Mouse (Mus musculus) CD8-positive naive resting alpha-beta T cell, adult 2 months (primary cell): ENCODE results near the gene Adad2.

Experiments
- DNase-seq, 2 experiments: peaks; one replicate each; pipeline ENCODE4 v3.0.0; 2022; ENCODE audit warnings: low read depth in 2 of 2, low spot score in 2 of 2

Gene Adad2

DNA sequence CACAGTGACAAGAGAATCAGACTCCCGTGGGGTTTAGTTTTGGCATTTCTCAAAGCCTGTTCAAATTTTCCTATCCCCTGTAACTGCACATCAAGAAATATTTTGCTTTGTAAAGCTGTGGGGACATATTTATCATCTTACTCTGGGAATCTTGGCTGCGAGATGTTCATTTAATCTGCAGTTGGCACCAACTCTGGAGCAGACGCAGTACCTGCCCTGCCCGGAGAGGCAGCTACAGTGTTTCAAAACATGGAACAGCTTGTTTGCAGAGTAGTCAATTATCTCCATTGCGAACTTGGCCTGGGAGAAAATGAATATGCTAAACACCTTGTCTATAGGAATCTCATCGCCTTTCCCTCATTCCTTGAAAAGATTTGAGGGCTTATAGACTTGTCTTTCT lies 25.7 kb downstream of the Adad2 start:
- DNase-seq, result no peak

DNA sequence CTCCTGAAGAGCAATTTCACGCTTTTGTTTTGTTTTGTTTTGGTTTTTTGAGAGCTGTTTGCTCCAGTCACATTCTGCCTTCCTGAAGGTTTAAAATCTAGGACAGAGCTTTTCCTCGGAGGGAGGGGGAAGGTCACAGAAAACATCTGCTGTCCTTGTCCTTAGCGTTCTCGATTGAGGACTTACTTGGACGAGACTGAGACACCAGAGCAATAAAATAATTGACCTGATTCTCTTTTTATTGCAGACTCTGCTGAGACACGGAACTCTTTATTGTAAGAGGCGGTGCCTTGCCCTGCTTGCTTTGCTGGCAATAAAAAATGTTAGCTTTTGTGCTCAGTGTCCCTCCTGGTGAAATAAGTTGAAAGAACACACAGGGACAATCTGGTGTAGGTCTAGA lies 27.3 kb downstream of the Adad2 start:
- no peak for DNase-seq

DNA sequence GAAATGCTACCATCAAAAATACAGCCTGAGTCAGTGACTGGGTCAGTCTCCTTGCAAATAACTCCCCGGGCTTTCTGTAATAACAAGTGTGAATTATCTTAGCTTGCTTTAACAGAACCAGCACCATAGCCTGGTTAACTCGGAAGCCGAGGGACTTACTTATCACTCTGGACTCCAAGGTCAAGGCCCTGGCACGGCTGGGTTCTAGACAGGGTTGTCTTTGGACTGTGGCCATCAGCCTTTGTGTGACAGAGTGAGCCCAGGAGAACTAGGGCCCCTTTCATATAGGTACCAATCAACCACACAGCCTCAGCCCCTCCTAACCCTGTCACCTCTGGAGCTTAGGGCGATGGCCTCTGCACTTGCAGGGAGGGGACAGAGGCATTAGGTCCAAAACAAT lies 28.5 kb downstream of the Adad2 start:
- no peak for DNase-seq

DNA sequence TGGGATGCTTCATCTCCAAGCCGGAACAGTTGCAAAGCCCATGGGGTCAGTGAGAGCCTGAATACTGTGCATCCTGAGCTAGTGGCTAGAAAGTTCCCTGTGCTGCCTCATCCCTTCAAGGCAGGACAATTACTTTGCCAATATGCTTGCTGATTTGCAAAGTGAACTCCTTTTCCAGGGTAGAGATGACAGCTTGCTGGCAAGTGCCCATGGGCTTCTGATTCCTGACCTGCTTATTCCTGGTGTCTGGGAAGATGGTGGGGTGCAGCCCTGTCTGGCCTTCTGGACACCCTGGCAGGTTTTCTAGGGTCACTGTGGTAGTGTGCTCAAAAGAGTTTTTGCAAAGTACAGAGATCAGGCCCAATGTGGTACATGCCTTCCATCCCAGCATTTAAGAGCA lies 30.4 kb downstream of the Adad2 start:
- no peak for DNase-seq

DNA sequence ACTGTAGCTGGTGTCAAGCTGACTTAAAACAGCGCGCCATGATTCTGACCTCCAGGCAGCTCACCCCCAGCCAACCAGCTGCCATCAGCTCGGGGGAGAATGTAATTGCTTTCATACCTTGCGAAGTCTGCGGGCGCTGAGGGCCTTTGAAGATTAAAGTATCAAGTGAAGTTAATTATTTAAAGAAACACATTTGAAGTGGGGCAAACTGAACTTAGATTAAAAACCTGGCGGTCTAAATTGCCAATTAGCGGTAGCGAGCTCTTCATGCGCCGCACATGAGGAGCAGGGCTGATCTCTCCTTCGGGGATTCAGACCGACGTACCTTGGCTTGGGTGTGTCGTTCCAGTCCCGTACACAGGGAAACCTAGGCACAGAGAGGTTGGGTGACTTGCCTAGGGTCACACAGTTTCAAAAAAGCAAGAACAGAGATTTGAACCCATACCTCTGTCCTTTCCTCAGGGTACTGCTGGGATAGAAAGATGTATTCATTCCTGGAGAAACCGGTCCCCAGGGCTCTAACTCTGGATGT lies 31.9 kb downstream of the Adad2 start:
- DNase-seq, result no peak

DNA sequence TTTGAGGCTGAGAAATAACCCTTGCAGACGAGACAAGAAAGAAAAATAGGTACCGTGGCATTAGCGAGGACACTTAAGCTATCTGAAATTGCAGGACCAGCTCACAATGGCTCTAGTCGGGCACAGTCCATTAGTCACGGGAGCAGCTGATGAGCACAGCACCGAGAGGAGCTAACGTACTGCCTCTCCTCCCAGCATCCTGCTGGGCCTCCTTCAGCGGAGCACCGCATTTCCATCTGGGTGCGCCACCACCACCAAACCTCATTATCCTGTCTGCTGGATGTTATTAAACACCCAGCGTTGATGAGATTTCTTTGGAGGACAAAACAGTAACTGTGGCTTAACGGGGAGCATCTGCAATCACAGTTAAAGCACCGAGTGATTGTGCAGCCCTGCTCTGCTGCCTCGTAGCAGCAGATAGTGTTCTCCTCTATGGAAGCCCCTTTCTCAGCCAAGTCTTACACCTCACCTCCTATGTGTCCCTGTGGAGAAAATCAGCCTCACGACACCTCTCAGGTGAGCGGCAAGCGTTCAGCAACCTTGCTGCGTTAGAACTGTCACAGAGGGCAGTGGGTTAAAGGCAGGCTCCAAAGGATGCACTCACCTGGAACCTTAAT lies 32.5 kb downstream of the Adad2 start:
- no peak for DNase-seq

DNA sequence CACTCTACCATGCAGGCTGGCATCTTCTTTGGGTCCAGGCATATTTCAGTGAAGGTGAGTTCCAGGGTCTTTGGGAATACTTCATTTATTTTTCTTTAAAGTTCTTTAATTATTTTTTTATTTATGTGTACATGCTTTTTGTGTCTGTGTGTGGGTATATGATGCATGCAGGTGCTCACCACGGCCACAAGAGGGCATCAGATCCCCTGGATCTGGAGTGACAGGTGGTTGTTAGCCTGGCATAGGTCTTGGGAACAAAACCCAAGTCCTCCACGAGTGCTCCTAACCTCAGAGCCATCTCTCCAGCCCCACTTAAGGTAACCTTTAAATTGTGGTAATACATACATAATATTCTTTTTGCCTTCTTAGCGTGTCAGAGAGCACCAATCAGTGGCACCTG lies 33.6 kb downstream of the Adad2 start:
- DNase-seq, result no peak

DNA sequence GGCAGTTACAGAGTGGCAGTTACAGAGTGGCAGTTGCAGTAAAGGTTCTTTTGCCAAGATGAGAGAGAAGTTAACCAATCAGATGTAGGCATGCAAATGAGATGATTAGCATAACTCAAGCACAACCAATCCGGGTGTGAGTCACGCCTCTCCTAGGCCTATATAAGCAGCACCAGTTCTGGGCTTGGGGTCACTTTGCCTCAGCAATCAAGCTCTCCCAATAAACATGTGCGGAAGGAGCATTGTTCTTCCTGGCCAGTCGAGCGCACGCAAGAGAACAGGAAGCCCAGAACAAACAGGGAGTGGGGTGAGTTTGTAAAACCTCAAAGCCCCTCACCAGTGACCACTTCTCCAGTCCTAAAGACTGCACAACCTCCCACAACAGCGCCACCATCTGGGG lies 34.3 kb downstream of the Adad2 start:
- no peak for DNase-seq

DNA sequence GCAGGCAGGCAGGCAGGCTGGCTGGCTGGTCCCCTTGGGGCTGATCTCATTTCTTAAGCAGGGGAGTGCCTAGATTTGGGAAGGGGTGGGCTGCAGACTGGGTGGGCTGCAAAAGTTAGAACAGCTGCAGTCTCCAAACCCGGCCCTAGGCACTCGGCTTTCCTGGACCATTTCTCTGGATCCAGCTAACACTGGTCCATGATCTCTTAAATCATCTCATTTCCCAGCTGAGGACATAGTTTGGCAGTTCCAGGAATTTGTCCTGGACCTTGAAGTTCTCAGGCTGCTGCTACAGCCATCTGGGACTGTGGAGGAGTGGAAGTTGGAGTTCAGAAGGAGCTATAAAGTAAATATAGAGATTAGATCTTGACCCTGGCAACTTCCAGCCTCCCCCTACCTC lies 38.8 kb downstream of the Adad2 start:
- no peak for DNase-seq

DNA sequence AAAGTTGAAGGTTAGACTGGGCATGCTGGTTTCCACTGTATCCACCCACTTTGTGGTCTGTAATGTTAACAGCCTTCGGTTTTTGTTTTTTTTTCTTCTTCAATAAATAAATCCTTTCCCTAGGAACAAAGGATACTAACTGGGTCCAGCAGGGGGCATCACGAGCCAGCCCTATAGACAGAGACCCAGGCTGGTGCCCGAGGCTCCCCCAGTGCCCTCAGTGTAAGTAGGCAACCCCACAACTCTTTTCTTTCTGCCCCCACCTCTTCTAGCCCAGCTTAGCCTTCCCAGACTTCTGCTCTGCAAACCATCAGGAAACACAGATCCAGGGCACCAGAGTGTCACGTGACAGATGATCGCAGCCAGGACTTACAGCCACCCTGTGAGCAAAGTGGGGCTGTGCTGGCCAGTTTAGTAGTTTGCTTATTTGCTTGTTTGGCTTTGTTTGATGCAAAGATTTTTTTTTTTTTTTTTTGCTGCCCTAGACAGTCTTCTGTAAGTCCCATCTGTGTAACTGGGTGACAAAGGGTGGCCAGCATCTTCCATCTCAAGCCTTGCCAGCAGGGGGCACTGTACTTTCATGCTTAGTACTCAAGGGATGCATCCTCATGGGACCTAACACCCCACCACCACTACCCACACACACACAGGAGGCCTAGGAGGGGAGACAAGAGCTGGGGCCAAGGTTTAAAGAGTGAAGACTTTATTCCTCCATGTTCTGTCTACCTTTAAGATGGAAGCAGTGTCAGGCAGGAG lies 44.3 kb downstream of the Adad2 start:
- no peak for DNase-seq

DNA sequence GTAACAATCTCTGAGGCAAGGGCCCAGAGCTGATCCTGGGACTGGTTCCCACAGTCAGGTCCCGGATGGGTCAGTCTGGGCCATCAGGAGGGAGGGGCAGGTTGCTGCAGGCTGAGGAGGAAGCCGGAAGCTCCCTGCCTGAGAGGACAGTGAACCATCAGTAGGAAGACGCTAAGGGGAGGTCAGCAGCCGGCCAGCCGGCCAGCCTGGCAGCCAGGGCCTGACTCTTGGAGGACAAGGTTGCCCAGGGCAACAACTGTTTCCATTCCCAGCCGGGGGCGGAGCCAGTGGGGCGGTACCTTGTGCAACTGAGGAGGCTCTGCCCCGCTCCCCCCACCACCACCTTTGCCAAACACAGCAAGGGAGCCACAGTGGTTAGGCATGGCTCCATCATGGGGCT lies 48.5 kb downstream of the Adad2 start:
- no peak for DNase-seq

DNA sequence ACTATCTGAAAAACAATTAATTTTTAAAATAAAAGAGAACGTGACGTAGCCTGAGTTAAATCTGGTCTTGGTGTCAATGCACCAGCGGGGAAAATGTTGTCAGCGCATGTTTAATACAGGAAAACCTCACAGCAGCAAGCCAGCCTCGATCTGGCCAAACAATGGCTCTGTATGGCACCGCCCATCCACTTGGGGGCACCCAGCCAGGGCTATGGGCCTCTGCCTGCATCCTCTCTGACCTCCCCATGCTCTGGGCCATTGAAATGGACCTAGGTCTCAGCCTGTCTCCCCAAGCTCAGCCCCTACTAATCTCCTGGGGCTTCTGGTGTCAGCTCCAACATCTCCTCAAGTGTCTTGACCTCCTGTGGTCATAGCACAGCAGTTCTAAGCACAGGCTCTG lies 49.3 kb downstream of the Adad2 start:
- no peak for DNase-seq

DNA sequence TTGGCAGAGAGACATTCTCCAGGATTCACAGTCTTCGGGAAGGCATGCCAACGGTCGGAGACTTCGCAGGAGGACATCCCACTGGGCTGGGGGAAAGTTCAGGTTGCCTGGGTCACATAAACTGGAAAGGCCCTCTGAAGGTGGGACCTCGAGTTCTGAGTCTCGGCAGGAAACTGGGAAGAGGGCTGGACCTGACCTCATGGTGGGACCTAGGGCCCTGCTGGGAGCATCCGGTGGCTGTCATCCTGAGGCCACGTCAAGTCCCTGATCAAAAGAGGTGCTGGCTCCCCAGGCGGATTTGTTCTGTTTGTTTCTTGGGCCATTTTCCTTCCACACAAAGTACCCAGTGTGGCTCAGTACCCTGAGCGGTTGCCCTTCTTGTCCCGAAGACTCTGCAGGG lies 50.9 kb downstream of the Adad2 start:
- DNase-seq, result no peak

DNA sequence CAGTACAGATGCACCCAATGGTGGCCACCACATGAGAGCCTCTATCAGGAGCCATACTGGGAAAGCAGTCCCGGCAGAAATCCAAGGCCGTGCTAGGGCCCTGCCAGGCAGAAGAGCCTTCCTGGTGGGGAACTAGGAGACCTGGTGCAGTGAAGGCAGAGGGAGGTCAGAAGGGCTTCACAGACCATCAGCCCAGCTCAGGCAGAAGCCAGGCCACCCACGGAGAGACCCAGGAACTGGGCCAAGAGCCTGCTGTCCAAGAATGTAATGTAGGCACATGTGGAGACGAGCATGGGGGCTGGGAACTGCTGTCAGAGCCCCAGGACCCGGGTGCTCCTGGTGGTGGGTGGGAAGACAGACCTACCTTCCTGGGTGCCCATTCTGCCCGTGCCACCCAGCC lies 52.7 kb downstream of the Adad2 start:
- DNase-seq, result no peak
